Mouse (Mus musculus) erythroblast, embryonic 14.5 days (primary cell): Measurements from ENCODE around the gene Evx1. TPM values are rescaled to one million over a fixed set of nuclear protein-coding genes. Genes with fewer than 3 reads are reported as not detected.

Experiments used
- H3K27me3 ChIP-seq: 2 replicates; pipeline ENCODE4 v1.6.1; 2012; ENCODE audit warnings: inconsistent platforms; ENCODE audit not compliant: control insufficient read depth
- H3K36me3 ChIP-seq: 2 replicates; pipeline ENCODE4 v1.6.1; 2012; ENCODE audit warnings: mild to moderate bottlenecking, inconsistent platforms; ENCODE audit not compliant: control insufficient read depth
- H3K4me1 ChIP-seq: 2 replicates; pipeline ENCODE4 v1.6.1; 2012; ENCODE audit warnings: inconsistent platforms; ENCODE audit not compliant: control insufficient read depth
- H3K4me3 ChIP-seq: replicated peaks from 2 replicates; pipeline ENCODE3; 2012; ENCODE audit warnings: moderate library complexity, mild to moderate bottlenecking, inconsistent platforms
- H3K9me3 ChIP-seq: 2 replicates; pipeline ENCODE4 v1.6.1; 2012; ENCODE audit warnings: low read length, inconsistent platforms, mixed read lengths; ENCODE audit not compliant: control insufficient read depth
- GATA1 ChIP-seq: IDR thresholded peaks from 2 replicates; pipeline ENCODE4 v1.6.1; 2012; ENCODE audit warnings: low read length, inconsistent platforms, mixed read lengths
- TAL1 ChIP-seq: IDR thresholded peaks from 3 replicates; pipeline ENCODE4 v1.6.1; 2012; ENCODE audit warnings: low read length, inconsistent platforms, mixed read lengths
- polyA plus RNA-seq: library from polyadenylated mRNA; stranded (reverse); fragments of >175 nt; gene quantifications from 2 replicates; pipeline ENCODE4 v1.2.3, GENCODE M21; 2012

The Evx1 gene
- polyA plus RNA-seq, 1 experiment, result not detected

DNA sequence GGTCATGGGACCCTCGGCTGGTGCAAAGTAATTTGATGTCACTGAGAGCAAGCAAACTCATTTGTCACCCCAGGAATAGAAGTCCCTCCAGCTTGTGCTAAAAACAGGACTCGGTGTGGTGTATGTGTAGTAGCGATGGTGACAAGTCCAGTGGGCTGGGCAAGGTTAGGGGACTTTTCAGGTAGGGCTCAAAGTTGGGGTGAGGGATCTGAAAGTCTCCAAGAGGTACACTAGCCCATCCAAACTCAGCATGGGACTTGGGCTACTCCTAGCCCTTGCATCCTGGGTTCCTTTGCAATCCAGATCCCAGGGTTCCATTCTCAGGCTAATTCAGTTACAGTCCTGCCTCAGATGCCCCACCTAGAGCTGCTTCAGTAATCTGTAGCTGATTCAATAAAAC lies 44.5 kb upstream of the Evx1 start:
- Histone ChIP-seq H3K4me3 (no peak overlapping the region), H3K4me1 (no peaks in the 10 kb centered on the region), H3K36me3 (no peaks in the 10 kb centered on the region), H3K9me3 (no peaks in the 10 kb centered on the region; the same call in 1 of the 2 replicates), H3K27me3 (peaks cover 98% of the 10 kb centered on the region)
- TF ChIP-seq TAL1 (no peak), GATA1 (no peak)

GRCm38 (mm10) chr6:52270494-52271480 lies 42.5 kb upstream of the Evx1 start:
- Histone ChIP-seq H3K36me3 (no peaks in the 10 kb centered on the region), H3K4me1 (no peaks in the 10 kb centered on the region), H3K27me3 (peaks cover 98% of the 10 kb centered on the region), H3K9me3 (no peaks in the 10 kb centered on the region; the same call in 1 of the 2 replicates), H3K4me3 (no peak overlapping the region)
- TF ChIP-seq TAL1 (no peak), GATA1 (no peak)

GRCm38 (mm10) chr6:52272766-52273655 lies 40.3 kb upstream of the Evx1 start:
- no peaks in the 10 kb centered on the region for H3K9me3 ChIP-seq
- TF ChIP-seq TAL1, result no peak
- no peak for TF ChIP-seq GATA1
- peaks cover 96% of the 10 kb centered on the region for H3K27me3 ChIP-seq
- H3K4me3 ChIP-seq, result no peak overlapping the region
- H3K4me1 ChIP-seq, result no peaks in the 10 kb centered on the region
- H3K36me3 ChIP-seq, result no peaks in the 10 kb centered on the region

DNA sequence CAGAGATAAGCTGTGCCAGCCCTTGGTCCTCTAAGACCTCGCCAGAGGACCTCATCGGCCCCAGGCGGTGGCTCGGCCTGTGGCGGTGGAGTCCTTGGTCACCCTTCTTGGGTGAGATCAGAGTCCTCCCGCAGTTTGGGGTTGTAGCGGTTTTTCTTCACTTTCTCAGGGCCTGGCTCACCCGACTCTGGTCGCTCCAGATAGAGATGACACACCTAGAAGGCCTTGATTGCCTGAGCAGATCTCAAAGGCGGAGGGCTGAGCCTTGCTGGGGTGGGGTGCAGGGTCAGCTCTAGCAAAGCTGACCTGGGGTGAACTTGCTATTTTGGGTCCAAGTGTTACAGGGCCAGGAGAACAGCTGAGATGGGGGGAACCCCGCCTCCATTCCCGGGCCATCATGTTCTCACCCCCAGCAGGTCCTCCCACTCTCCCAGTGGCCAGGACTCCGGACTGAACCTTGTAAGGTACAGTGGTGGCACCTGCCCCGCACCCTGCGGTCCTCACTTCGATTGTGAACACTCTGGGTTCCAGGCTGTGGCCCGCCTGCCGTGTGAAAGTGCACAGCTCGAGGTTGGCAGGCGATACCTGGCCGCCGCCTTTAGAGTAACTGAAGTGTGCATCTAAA lies 39.5 kb upstream of the Evx1 start:
- Histone ChIP-seq H3K4me3 (no peak overlapping the region), H3K36me3 (no peaks in the 10 kb centered on the region), H3K9me3 (no peaks in the 10 kb centered on the region), H3K27me3 (peaks cover 90% of the 10 kb centered on the region), H3K4me1 (no peaks in the 10 kb centered on the region)
- TF ChIP-seq TAL1, result no peak
- no peak for TF ChIP-seq GATA1

GRCm38 (mm10) chr6:52274576-52274975 lies 38.7 kb upstream of the Evx1 start:
- peaks cover 82% of the 10 kb centered on the region for H3K27me3 ChIP-seq
- H3K36me3 ChIP-seq, result no peaks in the 10 kb centered on the region
- H3K9me3 ChIP-seq, result no peaks in the 10 kb centered on the region
- TF ChIP-seq TAL1 (no peak), GATA1 (no peak)
- H3K4me1 ChIP-seq, result no peaks in the 10 kb centered on the region
- no peak overlapping the region for H3K4me3 ChIP-seq

DNA sequence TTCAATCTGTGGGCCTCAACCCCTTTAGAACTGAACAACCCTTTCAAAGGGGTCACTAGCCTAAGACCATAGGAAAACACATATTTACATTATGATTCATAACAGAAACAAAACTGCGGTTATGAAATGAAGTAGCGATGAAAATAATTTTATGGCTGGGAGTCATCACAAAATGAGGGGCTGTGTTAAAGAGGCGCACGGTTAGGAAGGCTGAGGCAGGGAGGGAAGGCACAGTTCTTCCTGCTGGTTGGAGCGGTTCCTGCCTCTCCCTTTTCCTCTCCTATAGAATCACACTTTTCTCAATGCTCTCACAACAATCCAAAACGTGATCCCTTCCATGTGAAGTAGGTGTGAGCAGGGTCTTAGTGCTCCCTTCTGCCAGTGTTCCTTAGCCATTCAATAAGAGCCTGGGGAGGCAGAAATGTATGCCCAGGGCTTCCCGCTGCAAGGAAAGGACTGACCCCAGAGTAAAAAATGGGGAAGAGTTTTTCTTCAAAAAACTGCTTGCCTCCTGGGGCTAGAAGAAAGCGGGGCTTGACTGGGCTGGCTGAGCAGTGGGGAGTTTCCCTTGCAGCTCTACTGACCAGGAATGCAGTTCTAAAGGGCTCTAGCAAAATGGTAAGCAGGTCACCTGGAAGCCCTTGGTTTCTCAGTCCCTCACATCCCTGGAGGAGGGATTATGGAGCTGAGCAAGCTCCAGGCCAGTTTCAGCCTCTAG lies 37.6 kb upstream of the Evx1 start:
- no peaks in the 10 kb centered on the region for H3K9me3 ChIP-seq
- peaks cover 71% of the 10 kb centered on the region for H3K27me3 ChIP-seq

GRCm38 (mm10) chr6:52276382-52276781 lies 36.9 kb upstream of the Evx1 start:
- Histone ChIP-seq H3K9me3 (no peaks in the 10 kb centered on the region), H3K36me3 (no peaks in the 10 kb centered on the region), H3K27me3 (peaks cover 70% of the 10 kb centered on the region), H3K4me3 (no peak overlapping the region), H3K4me1 (no peaks in the 10 kb centered on the region)
- TF ChIP-seq TAL1 (no peak), GATA1 (no peak)

More for the DNA sequence above, 37.6 kb upstream of the Evx1 start:
- no peaks in the 10 kb centered on the region for H3K36me3 ChIP-seq
- H3K4me3 ChIP-seq, result no peak overlapping the region
- TF ChIP-seq TAL1 (no peak), GATA1 (no peak)
- no peaks in the 10 kb centered on the region for H3K4me1 ChIP-seq

- Histone ChIP-seq H3K4me3 (no peak overlapping the region), H3K27me3 (peaks cover 65% of the 10 kb centered on the region), H3K4me1 (no peaks in the 10 kb centered on the region), H3K36me3 (no peaks in the 10 kb centered on the region), H3K9me3 (no peaks in the 10 kb centered on the region)
- no peak for TF ChIP-seq TAL1
- no peak for TF ChIP-seq GATA1
These were observed 36.4 kb upstream of the Evx1 start for GRCm38 (mm10) chr6:52276920-52277319.
